Mouse (Mus musculus): ENCODE data around the gene Rack1. TPM values are rescaled to one million over a fixed set of nuclear protein-coding genes. Genes with fewer than 3 reads are reported as not detected.
A peak's percentile ranks its signal among the peaks of the same experiment; 100 is the strongest.

The Rack1 gene
- polyA plus RNA-seq, 1 experiment from 2014 or later = 349 TPM

GRCm38 (mm10) chr11:48801831-48802772 lies 2.0 kb downstream of the Rack1 start:
- WGBS = 79% methylated on average over 17 of the region's 17 CpGs
- H3K27me3 ChIP-seq (replicated peaks; ENCODE audit: control insufficient read depth, insufficient read depth, low read length) = no peaks in the 10 kb centered on the region
- ATAC-seq = no peak

GRCm38 (mm10) chr11:48803988-48804387 lies 3.9 kb downstream of the Rack1 start:
- Histone ChIP-seq H3K27ac (ENCODE audit: low read depth, low read length) (no peak overlapping the region), H3K4me2 (ENCODE audit: low read length) (no peak overlapping the region), H3K36me3 (ENCODE audit: control insufficient read depth, insufficient read depth, low read length) (peaks cover 54% of the 10 kb centered on the region), H3K4me3 (ENCODE audit: low read length) (no peak overlapping the region), H3K9me3 (ENCODE audit: control insufficient read depth, low read length) (no peaks in the 10 kb centered on the region), H3K4me1 (ENCODE audit: control insufficient read depth, insufficient read depth, low read depth, low read length) (peaks cover 17% of the 10 kb centered on the region), H3K9ac (ENCODE audit: low read depth, low read length) (no peak overlapping the region), H3K27me3 (replicated peaks; ENCODE audit: control insufficient read depth, insufficient read depth, low read length) (no peaks in the 10 kb centered on the region)
- ATAC-seq = no peak
- WGBS = 94% methylated on average over 2 of the region's 2 CpGs

More at GRCm38 (mm10) chr11:48801831-48802772, 2.0 kb downstream of the Rack1 start:
- Histone ChIP-seq H3K4me1 (ENCODE audit: control insufficient read depth, insufficient read depth, low read depth, low read length) (peaks cover 29% of the 10 kb centered on the region), H3K9ac (ENCODE audit: low read depth, low read length) (peak overlapping the region; percentile 80), H3K27ac (ENCODE audit: low read depth, low read length) (no peak overlapping the region), H3K9me3 (ENCODE audit: control insufficient read depth, low read length) (no peaks in the 10 kb centered on the region), H3K4me3 (ENCODE audit: low read length) (peak overlapping the region; percentile 81), H3K4me2 (ENCODE audit: low read length) (peak overlapping the region; percentile 88), H3K36me3 (ENCODE audit: control insufficient read depth, insufficient read depth, low read length) (peaks cover 44% of the 10 kb centered on the region)

GRCm38 (mm10) chr11:48804922-48805321 lies 4.8 kb downstream of the Rack1 start:
- Histone ChIP-seq H3K9ac (ENCODE audit: low read depth, low read length) (no peak overlapping the region), H3K4me2 (ENCODE audit: low read length) (no peak overlapping the region), H3K4me3 (ENCODE audit: low read length) (no peak overlapping the region), H3K27ac (ENCODE audit: low read depth, low read length) (no peak overlapping the region), H3K9me3 (ENCODE audit: control insufficient read depth, low read length) (no peaks in the 10 kb centered on the region), H3K4me1 (ENCODE audit: control insufficient read depth, insufficient read depth, low read depth, low read length) (peaks cover 16% of the 10 kb centered on the region), H3K36me3 (ENCODE audit: control insufficient read depth, insufficient read depth, low read length) (peaks cover 59% of the 10 kb centered on the region), H3K27me3 (replicated peaks; ENCODE audit: control insufficient read depth, insufficient read depth, low read length) (no peaks in the 10 kb centered on the region)
- no peak for ATAC-seq
- 87% methylated on average over 2 of the region's 2 CpGs for WGBS

- ATAC-seq = 0 out of 2 replicates have a peak, but pooled peaks have one; percentile 21
- no peaks in the 10 kb centered on the region for H3K9me3 ChIP-seq (ENCODE audit: control insufficient read depth, low read length)
- no peak overlapping the region for H3K9ac ChIP-seq (ENCODE audit: low read depth, low read length)
- H3K4me3 ChIP-seq (ENCODE audit: low read length) = no peak overlapping the region
- 64% methylated on average over 21 of the region's 21 CpGs for WGBS
- no peak overlapping the region for H3K4me2 ChIP-seq (ENCODE audit: low read length)
- H3K27me3 ChIP-seq (replicated peaks; ENCODE audit: control insufficient read depth, insufficient read depth, low read length) = no peaks in the 10 kb centered on the region
- peaks cover 71% of the 10 kb centered on the region for H3K36me3 ChIP-seq (ENCODE audit: control insufficient read depth, insufficient read depth, low read length)
- peaks cover 5% of the 10 kb centered on the region for H3K4me1 ChIP-seq (ENCODE audit: control insufficient read depth, insufficient read depth, low read depth, low read length)
- no peak overlapping the region for H3K27ac ChIP-seq (ENCODE audit: low read depth, low read length)
These were observed 6.9 kb downstream of the Rack1 start for GRCm38 (mm10) chr11:48806856-48807562.

- no peaks in the 10 kb centered on the region for H3K27me3 ChIP-seq (replicated peaks; ENCODE audit: control insufficient read depth, insufficient read depth, low read length)
- H3K27ac ChIP-seq (ENCODE audit: low read depth, low read length) = no peak overlapping the region
- no peaks in the 10 kb centered on the region for H3K9me3 ChIP-seq (ENCODE audit: control insufficient read depth, low read length)
- H3K4me3 ChIP-seq (ENCODE audit: low read length) = no peak overlapping the region
- no peak overlapping the region for H3K4me2 ChIP-seq (ENCODE audit: low read length)
- 61% methylated on average over 14 of the region's 14 CpGs for WGBS
- ATAC-seq = 0 out of 2 replicates have a peak, but pooled peaks have one; percentile 5
- no peaks in the 10 kb centered on the region; the same call in 1 of the 2 replicates for H3K4me1 ChIP-seq (ENCODE audit: control insufficient read depth, insufficient read depth, low read depth, low read length)
- peaks cover 68% of the 10 kb centered on the region for H3K36me3 ChIP-seq (ENCODE audit: control insufficient read depth, insufficient read depth, low read length)
- H3K9ac ChIP-seq (ENCODE audit: low read depth, low read length) = no peak overlapping the region
These were observed 7.6 kb downstream of the Rack1 start for GRCm38 (mm10) chr11:48807563-48808303.

- peaks cover 63% of the 10 kb centered on the region for H3K36me3 ChIP-seq (ENCODE audit: control insufficient read depth, insufficient read depth, low read length)
- H3K27me3 ChIP-seq (replicated peaks; ENCODE audit: control insufficient read depth, insufficient read depth, low read length) = no peaks in the 10 kb centered on the region
- no peak overlapping the region for H3K4me2 ChIP-seq (ENCODE audit: low read length)
- ATAC-seq = no peak
- H3K27ac ChIP-seq (ENCODE audit: low read depth, low read length) = no peak overlapping the region
- H3K9me3 ChIP-seq (ENCODE audit: control insufficient read depth, low read length) = no peaks in the 10 kb centered on the region
- H3K4me3 ChIP-seq (ENCODE audit: low read length) = no peak overlapping the region
- no peak overlapping the region for H3K9ac ChIP-seq (ENCODE audit: low read depth, low read length)
- peaks cover 3% of the 10 kb centered on the region; the same call in 1 of the 2 replicates for H3K4me1 ChIP-seq (ENCODE audit: control insufficient read depth, insufficient read depth, low read depth, low read length)
These were observed 8.1 kb downstream of the Rack1 start for GRCm38 (mm10) chr11:48808304-48808646.

- Histone ChIP-seq H3K9me3 (ENCODE audit: control insufficient read depth, low read length) (no peaks in the 10 kb centered on the region), H3K4me2 (ENCODE audit: low read length) (no peak overlapping the region), H3K4me3 (ENCODE audit: low read length) (no peak overlapping the region), H3K9ac (ENCODE audit: low read depth, low read length) (no peak overlapping the region), H3K4me1 (ENCODE audit: control insufficient read depth, insufficient read depth, low read depth, low read length) (peaks cover 3% of the 10 kb centered on the region), H3K36me3 (ENCODE audit: control insufficient read depth, insufficient read depth, low read length) (peaks cover 60% of the 10 kb centered on the region), H3K27me3 (replicated peaks; ENCODE audit: control insufficient read depth, insufficient read depth, low read length) (no peaks in the 10 kb centered on the region), H3K27ac (ENCODE audit: low read depth, low read length) (no peak overlapping the region)
- WGBS = 74% methylated on average over 16 of the region's 16 CpGs
- ATAC-seq = 0 out of 2 replicates have a peak, but pooled peaks have one; percentile 34
These were observed 8.8 kb downstream of the Rack1 start for GRCm38 (mm10) chr11:48808737-48809433.

- H3K36me3 ChIP-seq (ENCODE audit: control insufficient read depth, insufficient read depth, low read length) = peaks cover 54% of the 10 kb centered on the region
- H3K9ac ChIP-seq (ENCODE audit: low read depth, low read length) = no peak overlapping the region
- no peak overlapping the region for H3K4me2 ChIP-seq (ENCODE audit: low read length)
- 76% methylated on average over 4 of the region's 4 CpGs for WGBS
- H3K9me3 ChIP-seq (ENCODE audit: control insufficient read depth, low read length) = no peaks in the 10 kb centered on the region
- peaks cover 6% of the 10 kb centered on the region for H3K4me1 ChIP-seq (ENCODE audit: control insufficient read depth, insufficient read depth, low read depth, low read length)
- H3K4me3 ChIP-seq (ENCODE audit: low read length) = no peak overlapping the region
- no peak overlapping the region for H3K27ac ChIP-seq (ENCODE audit: low read depth, low read length)
- no peaks in the 10 kb centered on the region for H3K27me3 ChIP-seq (replicated peaks; ENCODE audit: control insufficient read depth, insufficient read depth, low read length)
- no peak for ATAC-seq
These were observed 9.3 kb downstream of the Rack1 start for GRCm38 (mm10) chr11:48809434-48809830.

Data from hindbrain, embryonic 16.5 days (tissue).